Mouse (Mus musculus): ENCODE data around the gene Prpf3.
"Not testable (repeated sequence)": the region's sequence is repeated elsewhere in the genome, so short reads cannot be mapped to it uniquely, and the experiment has no call there.

GRCm38 (mm10) chr3:95858278-95858677, 2.6 kb upstream of the Prpf3 start:
- not testable (repeated sequence) for TF ChIP-seq POLR2A (IDR thresholded peaks at IDR 0.05; ENCODE audit: borderline replicate concordance, extremely low read depth, insufficient read depth, insufficient read length, poor library complexity, severe bottlenecking); CTCF (IDR thresholded peaks at IDR 0.05; ENCODE audit: borderline replicate concordance, extremely low read depth, insufficient read depth, insufficient read length)

All from brain, embryonic 14.5 days (tissue).